Mouse (Mus musculus) cerebellum, adult (tissue): ENCODE measurements around the gene Dlx4.

Experiments
- ATAC-seq: cut with Nextera tagmentation; 2 replicates; pipeline ENCODE4 v1.9.2; 2017; ENCODE audit warnings: mild to moderate bottlenecking, moderate library complexity, mixed read lengths; ENCODE audit not compliant: insufficient number of reproducible peaks, low FRiP score, low TSS enrichment

The Dlx4 gene

DNA sequence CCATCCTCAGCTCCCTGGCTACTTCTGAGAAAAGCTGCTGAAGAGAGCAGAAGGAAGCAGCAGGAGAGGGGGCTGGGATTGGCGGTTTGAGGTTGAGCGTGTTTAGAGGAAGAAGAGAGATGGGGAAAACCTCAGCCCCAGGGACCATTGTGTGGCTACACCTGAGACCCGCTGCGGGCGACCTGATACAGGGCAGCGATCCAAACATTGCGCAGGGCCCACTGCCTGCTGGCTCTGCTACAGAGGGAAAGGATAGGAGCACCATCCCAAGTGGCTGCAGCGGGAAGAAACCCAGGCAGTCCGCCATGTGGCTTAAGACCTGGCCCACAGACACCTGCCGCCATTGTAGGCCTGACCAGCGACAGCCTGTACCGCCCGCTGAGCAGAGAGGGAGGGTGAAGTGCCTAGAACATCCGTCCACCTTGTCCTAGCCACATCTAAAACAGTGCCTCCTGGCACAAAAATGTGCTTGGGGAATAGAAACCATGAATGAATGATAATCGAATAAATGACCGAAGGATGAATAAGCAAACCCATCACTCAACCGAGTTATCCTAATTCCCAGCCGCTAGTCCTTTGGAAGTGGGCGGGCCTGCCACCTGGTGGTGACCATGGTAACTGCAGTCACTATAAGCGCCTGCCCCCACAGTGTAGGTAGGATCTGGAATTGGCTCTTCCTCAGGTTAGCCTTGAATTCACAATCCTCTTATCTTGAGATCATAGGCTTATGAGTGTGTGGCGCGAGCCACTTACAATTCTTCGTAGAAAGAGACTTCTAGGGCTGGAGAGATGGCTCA is 39.4 kb downstream of the Dlx4 start:
- ATAC-seq, result peak; percentile 45; the same call in 1 of the 2 replicates

DNA sequence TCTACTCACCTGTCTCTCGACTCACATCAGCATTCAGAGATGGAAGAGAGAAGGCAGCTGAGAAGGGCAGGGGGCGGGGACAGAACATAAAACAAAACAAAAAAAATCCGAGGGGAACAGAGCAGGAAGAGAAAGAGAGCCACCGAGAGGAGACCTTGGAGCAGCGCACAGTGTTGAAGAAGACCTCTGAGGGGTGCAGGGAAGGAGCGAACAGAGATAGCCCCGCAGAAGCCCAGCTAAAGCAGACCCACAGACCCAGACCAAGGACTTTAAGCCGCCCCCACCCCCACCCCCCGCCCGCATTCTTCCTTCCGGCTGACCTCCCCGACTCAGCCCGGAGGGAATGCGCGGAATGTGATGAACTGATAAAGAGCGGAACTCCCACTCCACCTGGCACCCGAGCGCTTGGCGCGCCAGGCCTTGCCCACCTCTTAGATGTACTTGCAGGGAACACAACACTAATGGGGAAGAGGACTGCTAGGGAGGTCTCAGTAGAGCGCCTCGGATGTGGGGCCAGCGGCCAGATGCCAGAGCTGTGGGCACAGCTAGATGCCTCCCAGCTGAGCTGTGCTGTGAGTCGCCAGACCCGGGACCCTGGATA is 40.7 kb downstream of the Dlx4 start:
- no peak for ATAC-seq

- no peak for ATAC-seq
Observed at GRCm38 (mm10) chr11:95104266-95104665, 41.8 kb downstream of the Dlx4 start.

DNA sequence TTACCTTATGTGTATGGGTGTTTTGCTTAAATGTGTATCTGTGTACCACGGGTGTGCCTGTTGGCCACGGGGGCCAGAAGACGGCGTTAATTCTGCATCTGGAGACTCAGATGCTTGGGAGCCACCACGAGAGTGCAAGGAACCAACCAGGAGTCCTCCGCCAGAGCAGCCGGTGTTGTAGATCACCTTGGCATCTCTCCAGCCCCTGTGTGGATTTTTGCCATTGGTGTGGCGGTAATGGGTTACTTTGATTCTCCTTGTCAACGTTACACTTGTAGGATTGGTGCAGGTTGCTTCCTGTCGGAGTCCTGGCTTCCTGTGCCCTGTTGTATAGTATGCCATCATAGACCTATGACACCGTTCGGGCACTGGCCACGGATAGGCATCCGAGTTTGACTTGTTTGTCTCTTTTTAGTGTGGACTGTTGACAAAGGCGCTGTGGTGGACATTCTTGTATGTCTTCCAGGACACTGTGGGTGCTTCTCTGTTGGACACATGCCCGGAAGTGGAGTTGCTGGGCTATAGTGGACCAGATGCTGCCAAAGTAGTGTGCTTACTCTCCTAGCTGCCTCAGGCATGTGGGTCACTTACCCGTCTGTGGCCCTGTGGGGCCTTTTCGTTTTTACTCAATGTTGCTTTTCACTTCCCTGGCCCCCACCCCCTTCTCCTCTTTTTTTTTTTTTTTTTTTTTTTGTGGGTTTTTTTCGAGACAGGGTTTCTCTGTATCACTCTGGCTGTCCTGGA is 43.7 kb downstream of the Dlx4 start:
- ATAC-seq, result no peak

DNA sequence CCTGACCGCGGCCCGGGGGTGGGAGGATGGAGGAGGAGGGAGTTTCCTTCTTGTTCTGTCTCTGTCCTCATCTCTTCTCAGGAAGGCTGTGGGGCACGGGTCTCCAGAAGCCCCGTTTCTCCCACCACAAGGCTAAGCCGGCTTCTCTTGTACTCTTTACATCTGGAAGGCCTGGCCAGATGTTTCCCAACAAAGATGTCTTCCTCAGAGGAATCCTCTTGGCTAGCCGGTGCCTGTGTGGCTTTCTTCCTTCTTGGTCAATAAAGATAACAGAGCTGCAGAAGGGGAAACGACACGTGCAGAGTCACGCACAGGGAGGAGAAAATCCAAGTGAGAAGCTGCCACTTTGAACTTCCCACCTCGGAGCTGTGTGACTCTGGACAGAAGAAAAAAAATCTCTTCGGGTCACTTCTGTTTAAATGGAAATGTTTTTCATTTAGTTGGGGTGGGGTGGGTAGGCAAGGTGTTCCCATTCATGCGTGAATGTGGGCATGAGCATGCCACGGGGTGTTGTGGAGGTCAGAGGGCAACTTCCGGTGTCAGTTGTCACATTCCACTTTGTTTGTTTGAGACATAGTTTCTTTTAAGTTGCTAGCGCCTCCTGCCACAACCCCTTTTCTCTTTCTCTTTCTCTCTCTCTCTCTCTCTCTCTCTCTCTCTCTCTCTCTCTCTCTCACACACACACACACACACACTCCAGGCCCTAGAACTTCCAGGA is 44.8 kb downstream of the Dlx4 start:
- ATAC-seq, result no peak

GRCm38 (mm10) chr11:95100393-95100792 is 45.7 kb downstream of the Dlx4 start:
- no peak for ATAC-seq

GRCm38 (mm10) chr11:95098346-95099095 is 47.5 kb downstream of the Dlx4 start:
- no peak for ATAC-seq

GRCm38 (mm10) chr11:95097889-95098288 is 48.2 kb downstream of the Dlx4 start:
- ATAC-seq, result no peak

DNA sequence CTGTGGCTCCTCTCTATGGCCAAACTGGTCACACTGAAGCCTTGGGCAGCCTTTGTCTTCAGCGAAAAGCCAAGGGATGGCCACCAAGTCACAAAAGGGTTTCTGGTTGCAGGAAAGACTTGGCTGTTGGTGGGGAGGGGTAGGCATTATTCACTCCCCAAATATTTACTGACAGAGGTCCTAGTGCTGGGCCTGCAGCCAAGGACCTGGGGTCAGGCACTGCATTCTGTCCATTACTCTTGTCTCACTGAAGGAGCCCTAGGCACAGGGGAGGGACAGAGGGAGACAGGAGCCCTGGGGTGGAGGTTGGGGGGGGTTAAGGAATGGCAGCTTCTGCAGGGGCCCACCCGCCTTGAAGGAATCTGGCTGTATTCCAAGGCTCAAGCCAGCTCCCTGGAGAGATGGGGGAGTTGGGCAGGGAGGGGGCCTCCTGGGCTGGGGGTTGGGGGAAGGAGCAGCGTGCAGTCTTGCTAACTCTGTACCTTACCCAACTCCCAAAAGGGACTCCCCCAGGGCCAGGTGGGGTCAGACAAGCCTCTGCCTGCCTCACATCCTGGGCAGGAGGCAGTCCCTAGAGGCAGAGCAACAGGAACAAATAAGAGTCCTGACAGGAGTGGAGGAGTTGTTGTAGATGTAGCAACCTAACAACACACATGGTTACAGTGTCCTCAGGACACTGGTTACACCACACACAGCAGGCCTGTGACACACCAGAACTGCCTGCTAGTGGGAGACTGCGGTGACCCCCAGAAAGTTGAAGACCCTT is 49.3 kb downstream of the Dlx4 start:
- ATAC-seq, result no peak

GRCm38 (mm10) chr11:95095596-95095995 is 50.5 kb downstream of the Dlx4 start:
- ATAC-seq, result no peak

DNA sequence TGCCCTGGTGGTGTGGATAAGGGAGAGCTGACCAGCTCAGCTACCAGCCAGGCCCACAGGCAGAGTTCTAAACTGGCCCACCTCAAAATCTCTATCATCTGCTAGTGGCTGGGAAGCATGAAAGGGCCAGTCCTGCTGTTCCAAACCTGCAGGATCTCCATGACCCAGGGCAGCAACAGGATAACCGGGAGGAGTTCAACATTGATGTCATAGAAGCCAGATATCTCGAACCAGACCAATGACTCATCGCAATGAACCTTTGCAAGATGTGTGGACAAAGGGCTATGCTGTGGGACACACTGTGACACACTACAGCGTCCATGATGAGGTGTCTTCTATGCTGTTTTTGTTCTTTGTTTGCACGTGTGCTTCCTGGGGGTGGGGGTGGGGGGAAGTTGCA is 53.0 kb downstream of the Dlx4 start:
- ATAC-seq, result no peak
